Mouse (Mus musculus) thymus, adult 2 months (tissue): ENCODE data around the gene Scn10a.

Source experiments
- CTCF ChIP-seq: fragments of 200-500 bp; IDR thresholded peaks from 2 replicates; pipeline ENCODE4 v1.5.1; 2012; ENCODE audit warnings: mild to moderate bottlenecking, control low read depth, low read length, moderate library complexity, borderline replicate concordance; ENCODE audit not compliant: control insufficient read depth, poor library complexity, insufficient read depth; ENCODE audit errors: extremely low read depth
- POLR2A ChIP-seq: fragments of 200-500 bp; IDR thresholded peaks from 2 replicates; pipeline ENCODE4 v1.6.1; 2012; ENCODE audit warnings: mild to moderate bottlenecking, low read length, control low read depth, moderate library complexity; ENCODE audit not compliant: control insufficient read depth, poor library complexity, insufficient read depth; ENCODE audit errors: extremely low read depth

- no peak for TF ChIP-seq CTCF
- TF ChIP-seq POLR2A, result no peak
Measured at GRCm38 (mm10) chr9:119664109-119664508, 55.0 kb downstream of the Scn10a start.
